Mouse (Mus musculus): ENCODE data around the gene Gm8978. TPM values are rescaled to one million over a fixed set of nuclear protein-coding genes. Genes with fewer than 3 reads are reported as not detected.
"Not testable (repeated sequence)": the region's sequence is repeated elsewhere in the genome, so short reads cannot be mapped to it uniquely, and the experiment has no call there.

Gm8978 gene
- not detected in 2 replicates for polyA plus RNA-seq (2016; fragmentation: Nextera tagmentation; extraction: Ambion mirVana)

DNA sequence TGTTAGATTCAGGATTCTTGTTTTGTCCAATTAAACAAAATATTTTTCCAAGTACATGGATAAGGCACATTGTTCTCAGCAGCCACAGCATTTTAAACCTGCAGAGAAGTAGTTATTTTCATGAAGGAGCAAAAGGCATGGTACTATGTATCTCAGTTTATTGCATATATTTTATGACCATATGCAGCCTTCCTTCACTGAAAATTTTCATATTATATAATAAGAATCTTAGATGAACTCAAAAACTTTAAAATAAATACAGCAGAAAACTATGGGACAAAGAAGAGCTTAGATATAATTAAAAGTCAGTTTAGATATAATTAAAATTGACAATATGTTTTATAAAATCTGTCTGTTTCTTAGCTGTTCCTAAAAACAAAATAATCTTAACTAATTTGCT is at the start of gene Gm8978:
Gm8978 (minus strand) TSS at position 101 of the 400 bp plus-strand sequence.
- not testable (repeated sequence) for H3K4me1 ChIP-seq; H3K27ac ChIP-seq; H3K9me3 ChIP-seq; H3K9ac ChIP-seq; H3K4me2 ChIP-seq; ATAC-seq (ENCODE audit: low FRiP score); H3K36me3 ChIP-seq (replicated peaks); H3K4me3 ChIP-seq (replicated peaks); H3K27me3 ChIP-seq

DNA sequence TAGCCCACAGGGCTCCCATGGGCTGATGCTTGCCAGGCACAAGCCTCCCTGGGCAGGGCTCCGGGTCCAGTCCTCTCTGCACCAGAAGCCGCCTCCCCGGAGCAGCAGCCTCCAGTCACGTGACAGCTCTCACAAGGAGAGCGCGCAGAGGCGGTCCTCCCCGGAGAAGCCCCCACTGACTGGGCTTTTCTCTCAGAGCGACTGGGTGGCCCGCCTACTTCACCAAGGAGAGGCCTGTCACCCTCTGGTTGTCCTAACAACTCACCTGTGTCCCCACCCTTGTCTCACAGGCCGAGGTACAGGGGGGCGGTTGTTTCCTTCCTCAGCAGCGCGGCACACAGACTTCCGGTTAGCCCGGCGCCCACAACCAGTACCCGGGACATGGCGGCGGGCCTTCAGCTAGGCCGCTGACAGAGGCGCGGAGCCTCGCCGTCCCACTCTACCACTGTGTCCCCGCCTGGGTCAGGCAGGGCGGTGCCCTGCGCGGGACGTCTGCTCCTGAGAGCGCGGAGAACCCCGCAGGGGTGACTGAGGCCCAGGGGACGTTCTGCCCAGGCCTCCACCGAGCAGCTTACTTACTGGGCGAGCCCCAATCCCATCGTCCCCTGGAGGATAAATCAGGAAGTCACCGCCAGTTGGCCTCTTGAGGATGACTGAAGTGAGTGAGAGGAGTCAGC is 35.3 kb downstream of the Gm8978 start:
- peak overlapping the region; percentile 38 for H3K4me3 ChIP-seq (replicated peaks)
- H3K4me2 ChIP-seq: peak overlapping the region; percentile 46
- H3K27ac ChIP-seq; H3K4me1 ChIP-seq; H3K36me3 ChIP-seq (replicated peaks); H3K27me3 ChIP-seq; H3K9me3 ChIP-seq: not testable (repeated sequence)
- WGBS: 4% methylated on average over 10 of the region's 38 CpGs
- peak; percentile 99 for ATAC-seq (ENCODE audit: low FRiP score)
- peak overlapping the region; percentile 25; the same call in 1 of the 2 replicates for H3K9ac ChIP-seq

DNA sequence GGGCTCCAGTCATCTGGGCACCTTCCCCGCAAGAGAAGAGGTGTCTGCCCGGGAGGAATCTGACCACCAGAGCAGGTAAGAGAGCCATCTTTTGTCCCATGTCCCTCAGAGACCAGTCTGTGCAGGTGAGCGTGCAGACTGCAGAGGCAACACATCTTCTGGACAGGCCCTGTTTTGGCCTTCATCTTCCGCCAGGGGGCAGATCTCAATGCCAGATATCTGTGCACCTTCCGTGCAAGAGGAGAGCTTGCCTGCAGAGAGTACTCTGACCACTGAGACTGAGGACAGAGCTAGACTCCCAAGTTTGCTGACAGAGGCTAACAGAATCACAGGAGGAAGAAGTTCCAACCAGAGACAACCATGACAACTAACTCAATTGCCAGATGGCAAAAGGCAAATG is 56.5 kb downstream of the Gm8978 start:
- H3K36me3 ChIP-seq (replicated peaks); H3K27ac ChIP-seq; H3K27me3 ChIP-seq; H3K9ac ChIP-seq; H3K9me3 ChIP-seq; ATAC-seq (ENCODE audit: low FRiP score); H3K4me3 ChIP-seq (replicated peaks); H3K4me2 ChIP-seq; H3K4me1 ChIP-seq: not testable (repeated sequence)
- 84% methylated on average over 5 of the region's 5 CpGs for WGBS

Small RNA genes within 50 kb of the gene (microRNA-seq; reads per million reads assigned to microRNA genes)
- not detected for gene Gm27440

Other genes starting within 250 kb of the Gm8978 start
- gene Rnls, start 233.0 kb downstream of the Gm8978 start, polyA plus RNA-seq (2016; fragmentation: Nextera tagmentation; extraction: Ambion mirVana): 6.2 and 7.5 TPM in 2 replicates
- not detected in 2 replicates for gene Lipo4, start 107.5 kb downstream of the Gm8978 start, polyA plus RNA-seq (2016; fragmentation: Nextera tagmentation; extraction: Ambion mirVana)
- gene Lipo2, start 126.1 kb upstream of the Gm8978 start, polyA plus RNA-seq (2016; fragmentation: Nextera tagmentation; extraction: Ambion mirVana): 0.19 and 0.69 TPM in 2 replicates
- 10.5 and 11.8 TPM in 2 replicates for gene Lipo3, start 136.7 kb upstream of the Gm8978 start, polyA plus RNA-seq (2016; fragmentation: Nextera tagmentation; extraction: Ambion mirVana)
- gene Lipo1, start 162.2 kb upstream of the Gm8978 start, polyA plus RNA-seq (2016; fragmentation: Nextera tagmentation; extraction: Ambion mirVana): not detected in 2 replicates